Mouse (Mus musculus) small intestine, adult 2 months (tissue): ENCODE results near the gene Hopx.

Source experiments
- CTCF ChIP-seq: fragments of 200-500 bp; IDR thresholded peaks from 2 replicates; pipeline ENCODE4 v1.5.1; 2012; ENCODE audit warnings: low read depth, mild to moderate bottlenecking, control low read depth, inconsistent platforms, low read length, moderate library complexity, mixed read lengths; ENCODE audit not compliant: insufficient replicate concordance, insufficient read length; ENCODE audit errors: extremely low read depth
- POLR2A ChIP-seq: fragments of 200-500 bp; IDR thresholded peaks from 2 replicates; pipeline ENCODE4 v1.6.1; 2012; ENCODE audit warnings: low read depth, mild to moderate bottlenecking, control low read depth, inconsistent platforms, low read length, moderate library complexity

DNA sequence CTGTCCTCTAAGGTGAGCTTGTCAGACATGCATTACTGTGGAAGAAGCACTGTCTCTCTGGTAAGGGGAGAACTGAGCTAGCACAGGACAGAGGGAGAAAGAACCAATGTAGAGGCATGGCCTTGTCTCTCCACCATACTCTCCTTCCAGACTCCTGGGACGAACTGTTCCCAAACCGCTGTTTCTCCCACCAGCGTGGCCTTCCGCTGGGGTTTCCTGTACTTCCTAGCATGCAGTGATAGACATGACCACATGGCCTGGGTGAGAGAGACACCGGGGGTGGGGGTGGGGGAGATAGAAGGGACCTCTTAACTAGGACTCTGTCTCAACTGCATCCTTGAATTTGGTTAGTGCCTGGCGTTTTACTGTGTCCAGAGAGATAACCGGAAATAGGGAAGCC, 5.8 kb upstream of the Hopx start:
- no peak for TF ChIP-seq POLR2A
- TF ChIP-seq CTCF, result no peak
